In the genomic region with DNA sequence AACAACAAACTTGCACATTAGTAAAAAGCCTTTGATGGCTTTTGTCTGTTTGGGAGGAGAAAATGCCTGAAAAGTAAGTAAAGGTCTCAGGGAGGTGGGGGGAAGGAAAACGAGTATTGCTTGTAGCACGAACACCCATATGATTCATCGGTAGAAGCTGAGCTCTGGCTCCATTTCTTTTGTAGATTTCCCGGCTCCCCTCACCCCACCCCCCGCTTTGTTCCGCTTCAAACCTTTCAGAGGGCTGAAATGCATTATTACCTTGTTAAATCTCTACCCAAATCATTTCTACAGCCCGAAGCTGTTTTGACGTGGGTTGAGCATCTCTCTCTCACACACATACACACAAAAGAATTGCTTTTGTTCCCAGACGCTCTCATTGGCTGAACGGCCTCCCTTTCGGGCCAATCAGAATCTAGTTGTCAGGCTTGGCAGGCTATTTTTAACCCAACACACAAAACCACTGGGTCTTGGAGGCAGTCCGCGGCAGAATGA, we compare ENCODE assay signal across 8 mouse cellular contexts.
DNase-seq lines count a peak whose midpoint lies in the region; ATAC-seq lines count a peak whose summit lies in the region.

No protein-coding gene starts in this region.

- ATAC-seq in forebrain, embryonic 11.5 days (replicated peaks; ENCODE audit: low FRiP score), result peak; percentile 97
- peak; percentile 91 for ATAC-seq in heart, embryonic 15.5 days (replicated peaks; ENCODE audit: insufficient number of reproducible peaks, insufficient read depth, low FRiP score, low read depth)
- ATAC-seq in liver, embryonic 12.5 days, result peak; percentile 88

- no peaks in the 10 kb centered on the region for H3K27me3 ChIP-seq in forebrain, embryonic 11.5 days (ENCODE audit: control insufficient read depth, insufficient read depth, low read length)
- H3K27me3 ChIP-seq in heart, embryonic 15.5 days, result no peaks in the 10 kb centered on the region
- H3K27me3 ChIP-seq in liver, embryonic 12.5 days (replicated peaks), result no peaks in the 10 kb centered on the region
- no peaks in the 10 kb centered on the region for H3K27me3 ChIP-seq in splenic B cell, adult 2 months (ENCODE audit: control insufficient read depth, insufficient read depth, low read length, poor library complexity, severe bottlenecking)

- DNase-seq in CD4-positive, CD25-positive, alpha-beta regulatory T cell, adult 2 months (ENCODE audit: low read depth, low spot score), result peak; percentile 93
- DNase-seq in c-Kit-positive CD71-positive TER-119-negative erythroid progenitor cells, embryonic 14.5 days (ENCODE audit: low read depth), result peak; percentile 68
- peak; percentile 86 for DNase-seq in forebrain, embryonic 11.5 days (ENCODE audit: low spot score)
- peak; percentile 91 for DNase-seq in kidney, postnatal 14 days
- DNase-seq in naive thymus-derived CD4-positive, alpha-beta T cell, adult 2 months (ENCODE audit: low read depth), result peak; percentile 92
- DNase-seq in splenic B cell, adult 2 months (ENCODE audit: low read depth, low spot score), result peak; percentile 90

- H3K9ac ChIP-seq in forebrain, embryonic 11.5 days (ENCODE audit: low read length), result peak overlapping the region; percentile 61
- peak overlapping the region; percentile 65 for H3K9ac ChIP-seq in heart, embryonic 15.5 days
- H3K9ac ChIP-seq in liver, embryonic 12.5 days, result peak overlapping the region; percentile 55

- no peaks in the 10 kb centered on the region for H3K4me1 ChIP-seq in forebrain, embryonic 11.5 days (replicated peaks; ENCODE audit: control insufficient read depth, insufficient read depth, low read length)
- peaks cover 3% of the 10 kb centered on the region; the same call in 1 of the 2 replicates for H3K4me1 ChIP-seq in heart, embryonic 15.5 days (replicated peaks)
- peaks cover 7% of the 10 kb centered on the region; the same call in 1 of the 2 replicates for H3K4me1 ChIP-seq in liver, embryonic 12.5 days

- peak overlapping the region; percentile 62 for H3K4me2 ChIP-seq in forebrain, embryonic 11.5 days (ENCODE audit: low read depth, low read length, severe bottlenecking)
- H3K4me2 ChIP-seq in heart, embryonic 15.5 days, result peak overlapping the region; percentile 80
- H3K4me2 ChIP-seq in liver, embryonic 12.5 days, result peak overlapping the region; percentile 77

- H3K27ac ChIP-seq in forebrain, embryonic 11.5 days (ENCODE audit: low read depth, low read length), result peak overlapping the region; percentile 92
- peak overlapping the region; percentile 95 for H3K27ac ChIP-seq in heart, embryonic 15.5 days
- H3K27ac ChIP-seq in liver, embryonic 12.5 days, result 0 out of 2 replicates have a peak overlapping the region, but pooled peaks have one; percentile 10

- H3K36me3 ChIP-seq in forebrain, embryonic 11.5 days (ENCODE audit: control insufficient read depth, insufficient read depth, low read length), result no peaks in the 10 kb centered on the region
- H3K36me3 ChIP-seq in heart, embryonic 15.5 days, result no peaks in the 10 kb centered on the region
- H3K36me3 ChIP-seq in liver, embryonic 12.5 days, result no peaks in the 10 kb centered on the region
- no peaks in the 10 kb centered on the region for H3K36me3 ChIP-seq in splenic B cell, adult 2 months (ENCODE audit: control insufficient read depth, insufficient read depth, low read length, poor library complexity, severe bottlenecking)

- WGBS in forebrain, embryonic 11.5 days, result under 1% methylated on average over 13 of the region's 13 CpGs
- WGBS in heart, embryonic 15.5 days, result under 1% methylated on average over 13 of the region's 13 CpGs
- 3% methylated on average over 13 of the region's 13 CpGs for WGBS in liver, embryonic 12.5 days (ENCODE audit: insufficient replicate concordance)

- H3K9me3 ChIP-seq in forebrain, embryonic 11.5 days (ENCODE audit: control insufficient read depth, low read length), result no peaks in the 10 kb centered on the region
- no peaks in the 10 kb centered on the region for H3K9me3 ChIP-seq in heart, embryonic 15.5 days (replicated peaks)
- H3K9me3 ChIP-seq in liver, embryonic 12.5 days (replicated peaks), result no peaks in the 10 kb centered on the region

- H3K4me3 ChIP-seq in forebrain, embryonic 11.5 days (ENCODE audit: low read depth, low read length), result peak overlapping the region; percentile 42
- H3K4me3 ChIP-seq in heart, embryonic 15.5 days, result peak overlapping the region; percentile 57
- H3K4me3 ChIP-seq in liver, embryonic 12.5 days, result peak overlapping the region; percentile 55

Comparison
In these comparisons a context has a peak if more than half of its experiments do, and no peak if none do; other contexts are left out.
1. Peak in every context shown above with its lines: DNase-seq, ATAC-seq, H3K4me3 ChIP-seq and H3K27ac ChIP-seq.
2. H3K27ac ChIP-seq: peak in every context shown above with its lines; median percentile 95 in heart, embryonic 15.5 days; 92 in forebrain, embryonic 11.5 days; 10 in liver, embryonic 12.5 days.